Mouse (Mus musculus) frontal cortex, postnatal 25 days (tissue): ENCODE data around the gene Etl4.

ENCODE experiments used
- DNase-seq, 2 experiments: peaks; one replicate each; pipeline ENCODE4 v3.0.0; 2022; ENCODE audit warnings: low spot score in 2 of 2

The Etl4 gene

DNA sequence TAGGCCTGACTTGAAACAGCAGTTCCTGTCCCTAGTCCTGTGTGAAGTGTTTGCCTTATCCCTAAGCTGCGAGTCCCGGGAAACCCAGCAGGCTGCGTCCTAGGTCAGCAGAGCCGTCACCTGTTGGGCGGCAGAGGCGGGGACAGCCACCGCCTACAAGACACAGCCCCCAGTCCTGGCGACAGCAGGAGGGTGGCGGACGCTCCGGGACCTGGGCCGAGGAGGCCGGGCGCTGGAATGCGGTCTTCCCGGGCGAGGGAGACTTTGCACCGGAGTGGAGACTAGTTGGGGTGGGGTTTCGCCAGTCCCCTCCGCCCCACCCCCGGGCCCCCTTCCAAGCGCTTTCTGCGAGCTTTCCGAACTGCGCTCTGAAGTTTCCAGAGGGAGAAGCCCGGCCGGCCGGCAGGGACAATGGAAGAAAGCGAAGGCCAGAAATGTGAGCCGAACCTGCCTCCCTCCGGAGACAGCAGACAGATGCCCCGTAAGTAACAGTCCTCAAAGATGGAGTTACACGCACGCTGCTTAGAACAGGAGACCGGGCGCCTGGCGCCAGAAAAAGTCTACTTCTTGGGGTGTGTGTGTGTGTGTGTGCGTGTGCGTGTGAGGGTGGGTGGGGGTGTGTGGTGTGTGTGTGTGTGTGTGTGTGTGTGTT, 610.0 kb downstream of the Etl4 start:
- no peak for DNase-seq

DNA sequence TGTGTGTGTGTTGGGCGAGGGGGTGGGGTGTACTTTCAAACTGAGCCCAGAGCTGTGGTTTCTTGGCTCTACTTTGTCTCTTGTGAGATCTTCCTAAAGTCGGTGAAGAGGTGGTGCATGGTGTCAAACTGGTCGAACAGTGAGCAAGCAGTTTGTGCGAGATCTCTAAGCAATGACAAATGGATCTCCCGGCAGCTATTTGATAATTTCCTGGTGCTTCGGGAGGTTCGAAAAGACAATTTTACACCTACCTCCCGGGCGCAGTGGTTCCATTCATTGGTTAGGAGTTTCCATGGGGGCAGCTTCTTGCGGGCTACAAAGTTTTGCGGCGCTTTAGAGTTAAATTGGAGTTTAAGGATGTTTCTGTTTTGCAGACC, 610.5 kb downstream of the Etl4 start:
- no peak for DNase-seq

DNA sequence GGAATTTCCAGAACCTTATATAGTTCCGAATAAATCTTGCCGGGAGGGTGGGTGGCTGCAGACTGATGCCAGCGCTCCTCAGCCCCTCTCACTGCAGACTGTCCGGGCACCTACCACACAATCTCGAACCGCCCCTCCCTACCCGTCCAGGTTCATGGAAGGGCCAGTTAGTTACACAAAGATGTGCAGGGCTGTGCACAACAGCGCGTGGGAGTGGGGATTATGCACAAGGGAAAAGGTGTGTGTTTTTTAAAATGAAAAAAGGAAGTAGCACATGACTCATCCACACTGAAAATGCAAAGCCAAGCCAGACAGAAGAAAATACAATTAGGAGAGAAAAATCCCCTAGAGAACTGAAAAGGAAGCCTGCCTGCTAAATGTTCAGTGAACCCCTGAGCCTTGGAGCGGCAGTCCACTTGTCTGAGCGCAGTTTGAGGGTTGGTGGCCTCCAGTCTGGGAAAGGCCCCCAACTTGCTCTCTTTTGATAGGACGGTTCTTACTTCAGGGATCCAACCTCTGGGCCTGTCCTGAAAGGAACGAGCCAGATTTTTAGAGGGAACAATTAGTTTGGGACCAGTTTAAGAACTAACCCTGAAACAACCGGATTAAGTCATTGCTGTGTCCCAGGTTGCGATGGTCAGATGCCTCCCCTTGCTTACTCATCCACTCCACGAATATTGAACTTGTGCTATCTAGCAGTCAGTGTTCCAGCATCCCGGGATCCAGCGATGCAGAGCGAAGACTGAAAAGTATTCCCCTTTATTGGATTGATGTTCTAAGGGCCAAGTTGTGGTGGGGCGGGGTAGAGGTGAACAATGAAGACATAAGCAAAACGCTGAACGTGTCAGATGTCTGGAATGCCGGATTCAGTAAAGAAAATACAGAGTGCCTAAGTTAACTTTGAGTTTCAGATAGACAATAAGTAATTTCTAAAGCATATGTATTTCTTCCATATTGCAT, 611.3 kb downstream of the Etl4 start:
- DNase-seq: no peak

DNA sequence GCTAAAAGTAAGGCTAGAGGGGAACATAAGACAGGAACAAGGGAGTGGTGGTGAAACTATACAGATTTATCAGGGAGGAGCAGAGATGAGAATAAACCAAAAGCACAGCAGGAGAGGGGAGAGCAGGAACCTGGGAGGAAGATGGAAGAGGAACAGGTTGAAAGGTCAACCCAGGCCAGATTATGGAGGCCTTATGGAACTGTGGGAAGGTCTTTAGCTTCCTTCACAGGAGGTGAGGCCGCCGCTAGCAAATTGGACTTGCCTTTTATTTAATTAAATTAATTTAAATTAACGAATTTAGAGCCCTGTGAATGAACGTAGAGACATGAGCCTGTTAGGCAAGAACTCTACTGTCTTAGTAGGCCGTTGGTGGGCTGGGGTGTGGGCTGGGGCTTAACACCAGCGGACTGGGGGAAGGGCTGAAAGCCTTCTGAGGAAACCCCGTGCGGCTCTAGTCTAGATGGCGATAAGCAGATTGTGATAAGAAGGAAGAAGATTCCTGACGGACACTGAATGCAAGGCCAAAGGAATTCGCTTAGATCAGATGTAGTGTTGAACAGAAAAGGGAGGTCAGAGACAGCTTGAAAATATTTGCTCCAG, 612.2 kb downstream of the Etl4 start:
- no peak for DNase-seq

DNA sequence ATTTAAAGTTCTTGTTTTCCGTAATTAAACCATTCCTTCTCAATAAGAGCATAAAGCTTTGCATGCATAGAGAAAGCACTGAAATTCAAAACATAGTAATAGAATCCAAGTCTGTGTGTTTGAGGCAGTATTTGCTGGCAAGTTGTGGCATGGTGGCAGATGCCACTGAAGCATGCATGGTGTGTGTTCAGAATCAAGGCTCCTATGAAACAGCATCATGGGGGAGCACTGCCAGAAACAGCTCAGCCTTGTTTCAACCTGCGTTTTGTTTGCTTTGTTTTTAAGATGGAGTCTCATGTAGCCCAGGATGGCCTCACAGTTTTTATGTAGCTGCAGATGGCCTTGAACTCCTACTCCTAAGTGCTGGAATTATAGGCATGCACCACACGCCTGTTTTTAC, 614.1 kb downstream of the Etl4 start:
- DNase-seq: no peak

DNA sequence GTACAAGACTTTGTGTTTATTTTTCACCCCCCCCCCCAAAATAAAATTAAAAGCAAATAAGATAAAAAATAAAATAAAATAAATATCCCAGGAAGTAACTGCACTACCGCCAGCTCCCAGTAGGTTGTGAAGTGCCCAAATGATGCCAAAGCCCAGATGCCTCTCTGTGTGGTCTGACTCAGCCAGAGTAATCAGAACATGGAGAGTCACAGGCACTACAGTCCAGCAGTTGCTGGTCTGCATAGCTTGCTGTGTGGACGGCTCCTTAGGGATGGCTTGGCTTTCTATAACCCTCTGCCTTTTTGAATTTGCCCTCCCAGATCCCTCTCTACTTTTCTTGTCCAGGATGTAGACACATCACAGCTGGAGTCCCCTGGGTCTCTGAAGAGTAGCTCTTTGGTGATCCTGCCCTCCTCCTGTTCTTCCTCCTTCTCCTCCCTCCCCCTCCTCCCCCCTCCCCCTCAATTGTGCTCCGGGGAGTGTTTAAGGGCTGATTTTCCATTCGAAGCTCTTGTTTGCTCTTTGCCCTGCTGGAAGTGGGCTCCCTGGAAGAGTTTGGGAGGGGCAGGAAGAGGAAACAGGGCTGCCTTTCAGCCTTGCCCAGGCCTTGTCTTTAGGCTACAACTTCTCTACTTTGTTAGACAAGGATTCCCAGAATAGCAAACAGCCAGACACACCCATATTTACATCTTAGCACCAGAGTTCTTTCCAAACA, 616.5 kb downstream of the Etl4 start:
- DNase-seq: no peak

DNA sequence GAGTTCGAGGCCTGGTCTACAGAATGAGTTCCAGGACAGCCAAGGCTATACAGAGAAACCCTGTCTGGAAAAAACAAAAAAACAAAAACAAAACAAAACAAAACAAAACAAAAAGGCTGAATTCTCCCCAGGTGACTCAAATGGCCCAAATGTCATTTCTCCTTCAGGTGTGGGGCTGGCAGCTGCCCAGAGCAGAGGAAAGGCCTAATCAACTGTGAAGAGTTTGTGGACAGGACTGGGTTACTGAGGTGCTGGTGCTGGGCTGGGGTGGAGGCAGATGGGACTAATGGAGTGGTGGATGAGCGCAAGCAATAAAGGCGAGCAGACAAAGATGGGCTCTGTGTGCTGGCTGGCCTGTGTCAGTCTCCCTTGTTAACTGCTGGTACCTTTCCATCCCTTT, 617.3 kb downstream of the Etl4 start:
- DNase-seq: no peak

DNA sequence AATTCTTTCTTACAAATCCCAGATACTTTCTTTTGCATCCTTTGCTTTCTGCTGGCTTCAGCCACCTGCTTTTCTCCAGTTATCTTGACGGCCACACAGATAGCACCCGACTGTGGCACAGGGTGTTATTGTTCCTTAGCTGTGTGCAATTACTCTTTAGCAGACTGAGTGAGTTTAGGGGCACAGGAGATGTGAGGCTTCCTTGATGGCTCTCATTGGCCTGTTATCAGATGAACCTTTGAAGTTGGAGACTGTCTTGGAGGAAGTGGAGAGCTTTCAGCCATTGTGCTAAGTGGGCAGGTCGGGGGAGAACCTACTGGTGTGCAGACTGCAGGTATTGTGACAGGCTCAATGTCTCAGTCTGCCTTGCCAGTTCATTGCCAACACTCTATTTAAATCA, 623.0 kb downstream of the Etl4 start:
- DNase-seq: no peak

DNA sequence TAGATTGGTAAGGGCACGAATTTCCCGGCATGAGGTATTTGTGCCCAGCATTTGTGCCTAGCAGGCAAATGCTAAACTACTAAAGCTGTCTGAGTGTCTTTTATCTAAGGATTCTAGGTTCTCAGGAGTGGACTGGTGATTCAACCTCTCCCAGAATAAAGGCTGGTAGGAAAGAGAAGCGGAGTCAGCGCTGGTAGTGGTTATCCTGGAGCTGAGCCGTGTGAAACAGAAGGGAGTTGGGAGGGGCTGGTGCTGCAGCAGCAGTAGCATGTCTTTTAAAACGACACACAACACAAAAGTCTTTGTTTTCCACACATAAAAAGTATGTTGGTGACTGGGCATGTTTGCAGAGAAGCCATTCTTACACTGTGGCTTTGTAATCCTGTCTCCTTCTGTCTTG, 628.2 kb downstream of the Etl4 start:
- no peak for DNase-seq

DNA sequence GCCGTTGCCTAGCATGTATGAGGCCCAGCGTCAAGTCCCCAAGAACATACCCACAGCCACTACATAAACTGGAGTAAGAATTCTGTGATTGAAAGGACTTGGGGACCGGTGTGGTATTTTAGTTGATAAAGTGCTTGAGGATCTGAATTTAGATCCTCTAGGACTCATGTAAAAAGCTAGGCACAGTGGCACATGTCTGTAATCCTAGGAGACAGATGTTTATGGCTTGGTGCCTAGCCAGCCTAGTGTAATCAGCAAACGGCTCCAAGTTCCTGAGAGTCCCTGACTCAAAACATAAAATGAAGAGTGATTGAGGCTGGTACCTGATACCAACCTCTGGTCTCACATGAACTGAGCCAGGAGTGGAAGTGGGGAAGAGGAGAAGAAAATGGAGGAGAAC, 629.3 kb downstream of the Etl4 start:
- no peak for DNase-seq

DNA sequence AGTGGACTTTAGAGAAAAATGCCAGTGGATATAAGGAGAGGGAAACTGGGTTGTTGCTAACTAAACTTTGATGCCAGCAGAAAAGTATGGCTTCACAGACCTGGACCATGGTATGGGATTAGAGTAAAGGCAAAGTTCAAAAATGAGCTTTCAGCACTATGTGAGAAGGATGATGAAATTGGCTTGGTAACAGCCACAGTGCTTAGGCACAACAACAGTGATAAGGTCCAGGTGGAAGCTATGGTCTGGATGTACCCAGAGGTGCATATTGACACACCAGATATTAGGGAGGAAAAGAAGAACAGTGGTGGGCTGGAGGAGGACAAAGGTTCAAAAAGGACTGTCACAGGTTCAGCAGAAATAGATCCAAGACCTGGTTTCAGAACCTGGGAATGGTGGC, 631.7 kb downstream of the Etl4 start:
- no peak for DNase-seq

DNA sequence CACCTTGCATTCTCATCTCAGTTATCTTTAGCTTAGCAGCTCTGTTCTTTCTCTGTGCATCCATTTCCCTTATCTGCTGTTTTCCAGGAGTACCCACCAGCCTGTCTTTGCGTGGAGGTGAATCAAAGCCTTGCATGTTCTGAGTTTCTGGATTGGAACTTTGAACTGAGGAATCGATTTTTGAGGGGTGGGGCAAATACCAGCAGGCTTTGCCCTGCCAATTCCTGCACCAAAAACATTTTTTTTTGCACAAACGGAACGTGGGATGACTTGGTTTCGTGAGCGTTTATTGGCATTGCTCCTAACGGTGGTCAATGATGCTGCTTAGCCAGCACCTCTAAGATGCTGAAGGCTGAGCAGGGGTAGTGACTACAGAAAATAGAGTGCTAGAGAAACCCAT, 632.7 kb downstream of the Etl4 start:
- DNase-seq: no peak

DNA sequence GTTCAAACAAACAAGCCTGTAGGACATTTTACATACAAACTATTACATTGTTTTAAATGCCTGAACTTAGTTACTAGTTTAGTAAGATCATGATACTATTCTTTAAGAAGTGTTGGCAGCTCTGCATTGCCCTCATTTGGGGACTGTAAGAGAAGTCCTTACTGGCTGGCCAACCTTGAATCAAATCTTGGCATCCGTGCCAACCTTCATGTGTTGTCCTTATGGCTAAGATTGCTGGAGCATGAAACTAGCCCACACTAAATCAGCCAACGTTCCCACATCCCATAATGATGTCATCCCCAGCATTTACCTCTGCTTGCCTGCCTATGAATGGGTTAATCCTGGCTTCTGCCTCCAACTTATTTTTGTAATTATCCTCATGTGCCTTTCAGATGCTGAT, 636.0 kb downstream of the Etl4 start:
- DNase-seq: no peak

DNA sequence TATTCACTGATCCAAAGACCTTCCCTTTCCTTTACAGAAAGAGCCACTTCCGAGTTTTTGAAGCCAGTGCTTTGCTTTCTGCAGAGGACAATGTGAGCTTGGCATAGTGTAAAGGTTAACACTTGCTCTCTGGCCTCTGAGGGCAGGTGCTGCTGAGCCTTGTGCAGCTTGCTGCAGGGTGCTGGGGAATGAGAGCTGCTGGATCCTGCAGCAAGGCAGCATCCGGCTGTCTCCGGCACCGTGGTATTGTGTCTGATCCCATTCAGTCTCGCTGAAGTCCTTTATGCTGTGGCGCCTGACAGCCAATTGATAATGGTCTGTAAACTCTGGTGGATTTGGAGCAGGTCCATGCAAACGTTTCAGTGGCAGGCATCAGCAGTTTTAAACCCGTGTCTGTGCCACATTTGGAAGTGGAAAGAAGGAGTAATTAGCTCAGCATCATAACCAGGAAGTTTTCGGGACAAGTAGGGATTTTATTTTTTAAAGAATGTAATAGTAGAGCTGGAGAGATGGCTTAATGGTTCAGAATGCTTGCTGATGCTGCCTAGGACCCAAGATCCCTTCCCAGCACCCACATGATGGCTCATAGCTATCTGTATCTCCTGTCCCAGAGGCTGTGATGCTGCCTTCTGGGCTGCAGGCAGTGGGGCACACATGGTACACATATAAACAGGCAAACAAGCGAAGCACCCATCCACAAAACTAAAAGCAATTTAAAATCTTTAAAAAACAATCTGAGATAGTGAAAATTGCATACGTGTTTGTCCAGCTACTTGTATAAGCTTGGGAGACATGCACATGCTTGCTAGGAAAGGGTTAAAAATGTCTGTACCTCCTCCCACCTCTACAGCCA, 637.1 kb downstream of the Etl4 start:
- no peak for DNase-seq

DNA sequence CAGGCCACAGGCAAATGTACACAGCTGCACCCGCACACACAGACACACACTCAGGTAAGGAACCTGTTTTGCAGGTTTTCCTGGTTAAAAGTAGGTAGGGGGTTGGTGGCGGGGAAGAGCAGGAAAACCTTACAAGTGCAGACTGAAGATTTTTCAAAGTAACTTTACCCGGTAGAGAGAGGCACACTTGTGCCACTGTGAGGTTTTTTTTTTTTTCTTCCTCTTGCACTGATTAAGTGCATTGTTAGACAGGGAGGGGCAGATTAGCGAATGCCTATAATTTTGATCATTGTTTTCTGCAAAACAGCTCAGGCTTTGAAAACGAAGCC, 637.7 kb downstream of the Etl4 start:
- no peak for DNase-seq

DNA sequence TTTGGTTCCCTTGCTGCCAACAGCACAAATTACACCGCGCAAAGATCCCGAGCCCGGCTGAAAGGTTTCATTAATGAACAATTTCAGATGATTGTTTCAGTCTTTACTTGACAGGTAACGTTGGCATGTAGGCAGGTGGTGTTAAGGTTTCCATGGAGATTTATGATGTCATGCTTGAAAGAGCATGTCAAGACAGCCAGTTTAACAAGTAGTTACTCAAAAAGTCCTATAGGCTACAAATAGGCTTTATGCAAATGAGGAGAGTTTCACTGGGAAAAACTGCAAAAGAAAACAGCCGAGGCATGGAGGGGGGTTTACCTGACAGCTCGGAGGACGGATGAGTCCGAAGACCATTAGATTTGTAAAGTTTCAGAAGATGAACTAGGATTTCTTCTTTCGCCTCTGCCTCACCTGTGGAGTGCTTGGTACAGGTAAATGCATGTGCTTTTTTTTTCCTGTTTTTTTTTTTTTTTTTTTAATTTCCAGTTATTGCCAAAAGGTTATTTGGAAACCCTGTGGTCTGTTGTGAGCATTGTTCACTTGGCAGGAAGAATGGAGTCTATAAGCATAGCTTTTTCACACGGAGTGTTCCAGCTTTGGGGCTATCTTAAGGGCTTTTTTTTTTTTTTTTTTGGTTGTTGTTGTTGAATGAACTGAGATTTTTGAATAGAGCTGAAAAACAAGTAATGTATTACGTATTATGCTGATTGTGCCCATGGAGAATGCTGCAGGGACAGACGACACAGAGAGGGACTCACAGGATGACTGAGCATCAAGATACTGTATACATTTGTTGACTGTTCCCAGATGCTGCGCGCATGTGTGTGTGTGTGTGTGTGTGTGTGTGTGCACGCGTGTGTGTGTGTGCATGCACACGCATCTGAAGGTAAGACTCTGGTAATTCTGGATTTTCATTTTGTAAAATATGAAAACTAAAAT, 638.4 kb downstream of the Etl4 start:
- DNase-seq: no peak

DNA sequence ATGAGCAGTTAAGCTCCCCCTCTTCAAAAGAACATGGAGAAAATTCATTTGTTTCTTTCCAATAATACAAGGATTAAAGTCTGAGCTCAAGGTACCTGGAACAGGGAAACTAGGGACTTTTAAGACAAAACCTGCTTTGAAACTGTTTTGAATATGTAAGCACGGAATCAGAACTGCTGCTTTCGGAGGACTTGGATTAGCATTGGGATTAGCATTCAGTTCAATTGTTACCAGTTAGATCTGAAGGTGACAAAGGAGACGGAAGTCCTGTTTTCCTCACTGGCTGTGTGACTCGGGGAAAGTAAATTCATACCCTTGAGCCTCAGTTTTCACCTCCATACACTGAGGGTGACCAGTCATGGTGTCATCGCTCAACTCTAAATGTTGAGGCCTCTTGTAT, 639.5 kb downstream of the Etl4 start:
- DNase-seq: no peak

DNA sequence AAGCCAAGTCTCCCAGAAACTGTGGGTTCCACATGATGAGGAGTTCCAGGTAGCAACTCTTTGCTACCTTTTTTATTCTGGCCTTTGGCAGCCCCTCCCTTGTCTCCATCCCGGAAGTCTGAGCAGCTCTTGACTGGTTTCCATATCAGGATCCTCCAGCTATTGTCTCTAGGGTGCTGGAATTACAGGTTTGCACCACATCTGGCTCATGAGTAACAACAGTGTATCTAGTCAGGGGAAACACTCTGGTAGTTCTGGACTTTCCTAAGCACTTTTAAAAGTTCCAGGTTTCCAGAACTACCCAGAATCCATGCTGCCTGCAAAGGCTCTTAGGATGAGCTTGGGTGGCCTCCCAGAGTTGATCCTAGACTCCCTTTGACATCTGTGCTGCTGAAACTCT, 640.4 kb downstream of the Etl4 start:
- no peak for DNase-seq

DNA sequence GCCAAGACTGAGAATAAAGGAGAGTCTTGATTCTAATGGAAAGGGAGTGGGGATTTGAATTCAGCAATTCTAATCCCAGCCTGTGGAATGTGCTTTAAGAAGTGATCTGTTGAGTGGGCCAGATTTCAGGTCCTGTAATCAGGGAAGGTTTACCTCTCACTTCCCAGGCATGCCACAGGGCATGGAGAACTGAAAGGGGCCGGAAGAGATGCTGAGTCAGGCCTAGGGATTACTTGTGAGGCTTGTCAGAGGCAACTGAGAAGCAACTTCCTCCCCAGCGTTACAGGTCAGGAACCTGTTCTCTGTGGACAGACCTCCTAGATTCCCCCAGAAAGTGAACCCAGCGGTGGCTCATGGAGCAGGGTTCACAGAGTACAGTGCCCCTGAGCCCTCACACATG, 646.1 kb downstream of the Etl4 start:
- DNase-seq: no peak

DNA sequence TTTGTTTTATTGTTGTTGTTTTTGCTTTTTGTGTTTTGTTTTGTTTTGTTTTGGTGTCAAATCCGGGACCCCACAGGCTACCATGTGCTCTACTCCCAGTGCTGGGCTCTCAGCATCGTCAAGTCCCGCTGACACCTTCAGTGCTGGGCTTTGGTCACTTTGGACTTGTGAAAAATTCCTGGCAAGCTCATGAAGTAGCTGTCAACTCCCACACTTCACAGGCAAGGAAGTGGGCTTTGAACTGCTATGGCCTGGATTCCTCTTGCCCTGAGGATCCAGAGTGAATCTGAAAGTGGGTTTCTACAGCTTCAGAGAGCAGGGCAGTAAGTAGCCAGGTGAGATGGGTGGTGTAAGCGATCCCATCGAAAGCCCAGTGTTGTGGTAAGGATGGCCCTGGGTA, 649.5 kb downstream of the Etl4 start:
- DNase-seq: no peak
